Mouse (Mus musculus) stomach, embryonic 16.5 days (tissue): Measurements from ENCODE around the gene Tmem206. TPM values are rescaled to one million over a fixed set of nuclear protein-coding genes. Genes with fewer than 3 reads are reported as not detected.
A peak's percentile ranks its signal among the peaks of the same experiment; 100 is the strongest.

Experiments used
- ATAC-seq: fragments of 200-750 bp; cut with Nextera tagmentation; 2 replicates; pipeline ENCODE4 v1.8.0; 2017; ENCODE audit warnings: moderate number of reproducible peaks, moderate TSS enrichment; ENCODE audit not compliant: insufficient read depth, low FRiP score
- H3K27ac ChIP-seq: fragments of 300-500 bp; sonication (generic); 2 replicates; pipeline ENCODE4 v1.5.1; 2014; ENCODE audit warnings: low read length
- H3K27me3 ChIP-seq: fragments of 300-500 bp; sonication (generic); 2 replicates; pipeline ENCODE4 v1.6.1; 2014; ENCODE audit warnings: low read length, control low read depth, mixed read lengths; ENCODE audit not compliant: control insufficient read depth, insufficient read depth
- H3K36me3 ChIP-seq: fragments of 300-500 bp; sonication (generic); 2 replicates; pipeline ENCODE4 v1.6.1; 2014; ENCODE audit warnings: low read length; ENCODE audit not compliant: control insufficient read depth, insufficient read depth
- H3K4me1 ChIP-seq: fragments of 300-500 bp; sonication (generic); 2 replicates; pipeline ENCODE4 v1.6.1; 2014; ENCODE audit warnings: low read length, control low read depth, mixed read lengths; ENCODE audit not compliant: control insufficient read depth, insufficient read depth
- H3K4me2 ChIP-seq: fragments of 300-500 bp; sonication (generic); 2 replicates; pipeline ENCODE4 v1.6.1; 2014; ENCODE audit warnings: low read depth, low read length, mixed read lengths
- H3K4me3 ChIP-seq: fragments of 300-500 bp; sonication (generic); replicated peaks from 2 replicates; pipeline ENCODE4 v1.5.1; 2014; ENCODE audit warnings: mild to moderate bottlenecking, low read length
- H3K9ac ChIP-seq: fragments of 300-500 bp; sonication (generic); 2 replicates; pipeline ENCODE4 v1.6.1; 2014; ENCODE audit warnings: low read length
- H3K9me3 ChIP-seq: fragments of 300-500 bp; sonication (generic); replicated peaks from 2 replicates; pipeline ENCODE4 v1.6.1; 2016; ENCODE audit warnings: low read length, control low read depth; ENCODE audit not compliant: control insufficient read depth
- WGBS: fragments of 180-500 bp; shearing (Covaris S2); extraction: QIAGEN DNeasy Blood & Tissue Kit; methylation state at CpG from one replicate; pipeline ENCODE4 v1.1.7; 2014; 5-methylcytosine and 5-hydroxymethylcytosine counted together
- polyA plus RNA-seq: library from polyadenylated mRNA; unstranded; fragments of >200 nt; fragmentation: Nextera tagmentation; extraction: Ambion mirVana; gene quantifications from 2 replicates; pipeline ENCODE4 v1.2.1, GENCODE M21; 2015

Gene Tmem206
- polyA plus RNA-seq: 18.2 and 18.3 TPM in 2 replicates

GRCm38 (mm10) chr1:191325726-191326232, at the start of gene Tmem206:
TSS of gene Tmem206 (plus strand) at chr1:191325912.
- H3K4me2 ChIP-seq: peak within 1 kb of the TSS; percentile 88
- H3K36me3 ChIP-seq: no peaks in the 10 kb centered on the region
- peak within 1 kb of the TSS; percentile 77 for H3K4me3 ChIP-seq
- peak within 1 kb of the TSS; percentile 68; the same call in 1 of the 2 replicates for H3K27ac ChIP-seq
- 0% methylated on average over 42 of the region's 42 CpGs for WGBS
- peak within 1 kb of the TSS; percentile 85 for H3K9ac ChIP-seq
- peaks cover 18% of the 10 kb centered on the region for H3K4me1 ChIP-seq
- ATAC-seq: peak; percentile 93
- H3K27me3 ChIP-seq: no peaks in the 10 kb centered on the region
- H3K9me3 ChIP-seq: no peaks in the 10 kb centered on the region

GRCm38 (mm10) chr1:191276181-191276580, 49.5 kb upstream of the Tmem206 start:
- H3K27me3 ChIP-seq: no peaks in the 10 kb centered on the region
- no peak overlapping the region for H3K4me2 ChIP-seq
- H3K9me3 ChIP-seq: no peaks in the 10 kb centered on the region
- ATAC-seq: no peak
- no peaks in the 10 kb centered on the region for H3K36me3 ChIP-seq
- 91% methylated on average over 6 of the region's 7 CpGs for WGBS
- no peak overlapping the region for H3K27ac ChIP-seq
- 0 out of 2 replicates have a peak, but pooled peaks cover 7% of the 10 kb centered on the region for H3K4me1 ChIP-seq
- H3K4me3 ChIP-seq: no peak overlapping the region
- no peak overlapping the region for H3K9ac ChIP-seq

- Histone ChIP-seq H3K36me3 (no peaks in the 10 kb centered on the region), H3K27ac (peak overlapping the region; percentile 48; the same call in 1 of the 2 replicates), H3K9me3 (no peaks in the 10 kb centered on the region), H3K9ac (no peak overlapping the region), H3K4me2 (no peak overlapping the region), H3K27me3 (no peaks in the 10 kb centered on the region), H3K4me1 (0 out of 2 replicates have a peak, but pooled peaks cover 7% of the 10 kb centered on the region), H3K4me3 (no peak overlapping the region)
- WGBS: 51% methylated on average over 14 of the region's 14 CpGs
- peak; percentile 81; the same call in 1 of the 2 replicates for ATAC-seq
Measured at GRCm38 (mm10) chr1:191277549-191278059, 48.1 kb upstream of the Tmem206 start.

- H3K27ac ChIP-seq: peak overlapping the region; percentile 48; the same call in 1 of the 2 replicates
Measured at GRCm38 (mm10) chr1:191278324-191278723, 47.4 kb upstream of the Tmem206 start.

DNA sequence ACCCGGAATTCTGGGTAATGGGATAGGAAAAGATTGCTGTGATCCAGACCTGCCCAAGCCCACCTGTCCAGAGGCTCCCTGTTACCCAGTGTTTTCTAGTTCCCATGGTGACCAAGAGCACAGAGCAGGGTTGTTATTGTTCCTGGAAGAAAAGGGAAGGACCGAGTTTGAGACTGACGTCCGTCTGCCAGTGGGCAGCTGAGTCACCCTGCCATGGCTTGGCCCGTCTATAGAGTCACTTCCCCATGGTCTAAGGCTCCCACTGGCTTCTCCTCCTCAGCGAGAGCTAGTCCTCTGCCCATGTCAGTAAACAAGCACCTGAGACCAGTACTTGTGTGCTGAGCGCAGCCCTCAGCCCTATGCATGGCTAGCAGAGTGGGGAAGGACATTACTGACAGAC, 44.5 kb upstream of the Tmem206 start:
- H3K27ac ChIP-seq: no peak overlapping the region
- no peak overlapping the region for H3K4me2 ChIP-seq
- no peak overlapping the region for H3K9ac ChIP-seq
- H3K9me3 ChIP-seq: no peaks in the 10 kb centered on the region
- no peak for ATAC-seq
- no peaks in the 10 kb centered on the region for H3K27me3 ChIP-seq
- 52% methylated on average over 7 of the region's 7 CpGs for WGBS
- H3K36me3 ChIP-seq: no peaks in the 10 kb centered on the region
- 0 out of 2 replicates have a peak, but pooled peaks cover 9% of the 10 kb centered on the region for H3K4me1 ChIP-seq
- no peak overlapping the region for H3K4me3 ChIP-seq

More at GRCm38 (mm10) chr1:191278324-191278723, 47.4 kb upstream of the Tmem206 start:
- no peaks in the 10 kb centered on the region for H3K27me3 ChIP-seq
- no peak overlapping the region for H3K4me2 ChIP-seq
- H3K9ac ChIP-seq: no peak overlapping the region
- no peaks in the 10 kb centered on the region for H3K36me3 ChIP-seq
- H3K4me3 ChIP-seq: no peak overlapping the region
- no peaks in the 10 kb centered on the region for H3K9me3 ChIP-seq
- ATAC-seq: no peak
- 0 out of 2 replicates have a peak, but pooled peaks cover 7% of the 10 kb centered on the region for H3K4me1 ChIP-seq
- WGBS: 83% methylated on average over 4 of the region's 4 CpGs

- no peak overlapping the region for H3K4me2 ChIP-seq
- 74% methylated on average over 1 of the region's 1 CpGs for WGBS
- no peak overlapping the region for H3K27ac ChIP-seq
- H3K9ac ChIP-seq: no peak overlapping the region
- no peaks in the 10 kb centered on the region for H3K27me3 ChIP-seq
- H3K4me1 ChIP-seq: 0 out of 2 replicates have a peak, but pooled peaks cover 9% of the 10 kb centered on the region
- H3K4me3 ChIP-seq: no peak overlapping the region
- no peak for ATAC-seq
- no peaks in the 10 kb centered on the region for H3K36me3 ChIP-seq
- no peaks in the 10 kb centered on the region for H3K9me3 ChIP-seq
Measured at GRCm38 (mm10) chr1:191282319-191282718, 43.4 kb upstream of the Tmem206 start.

DNA sequence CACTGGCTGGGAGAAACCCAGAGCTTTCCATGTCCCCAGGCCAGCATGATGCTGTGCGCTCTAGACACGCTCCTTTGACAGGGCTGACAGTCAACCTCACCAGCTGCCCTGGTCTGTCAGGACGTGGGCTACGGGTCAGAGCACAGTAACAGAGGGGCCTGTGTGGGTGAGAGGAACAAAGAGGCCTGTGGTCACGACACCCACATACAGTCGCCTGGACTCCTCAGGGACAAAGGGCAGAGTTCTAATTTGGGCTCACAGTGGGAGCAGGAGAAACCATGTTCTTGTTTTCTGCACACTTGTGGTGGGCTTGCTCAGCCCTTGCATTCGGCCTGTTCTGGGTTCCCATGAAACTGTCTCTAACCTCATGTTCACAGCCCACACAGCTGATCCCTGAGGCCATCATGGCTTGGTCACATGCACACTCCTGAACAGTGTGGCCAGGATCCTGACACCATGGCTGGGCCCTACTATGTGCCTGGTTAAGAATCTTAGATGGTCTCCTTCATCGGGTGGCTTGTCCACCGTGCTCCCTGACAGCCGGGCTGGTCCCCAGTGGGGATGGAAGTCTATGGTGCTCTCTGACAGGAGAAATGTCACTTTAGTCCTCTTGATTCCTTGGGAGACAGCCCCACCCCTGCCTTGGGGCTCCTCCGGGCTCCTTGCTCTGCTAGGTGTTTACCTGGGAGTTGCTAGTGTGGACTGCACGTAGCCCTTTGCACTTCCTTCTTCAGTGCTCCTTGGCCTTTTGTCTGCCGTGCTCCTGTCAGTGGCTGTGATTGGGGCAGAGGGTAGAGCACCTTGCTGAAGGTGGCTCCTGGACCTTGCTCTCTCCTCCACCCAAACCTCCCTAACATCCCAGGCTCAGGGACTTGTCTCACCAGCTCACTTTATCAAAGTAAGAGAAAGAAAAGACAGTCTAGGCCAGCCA, 42.3 kb upstream of the Tmem206 start:
- Histone ChIP-seq H3K9me3 (no peaks in the 10 kb centered on the region), H3K4me3 (no peak overlapping the region), H3K36me3 (no peaks in the 10 kb centered on the region), H3K27me3 (no peaks in the 10 kb centered on the region), H3K4me1 (0 out of 2 replicates have a peak, but pooled peaks cover 2% of the 10 kb centered on the region), H3K9ac (no peak overlapping the region), H3K4me2 (no peak overlapping the region), H3K27ac (peak overlapping the region; percentile 77)
- WGBS: 67% methylated on average over 13 of the region's 13 CpGs
- ATAC-seq: peak; percentile 90

GRCm38 (mm10) chr1:191284502-191284901, 41.2 kb upstream of the Tmem206 start:
- H3K9me3 ChIP-seq: no peaks in the 10 kb centered on the region
- no peaks in the 10 kb centered on the region for H3K27me3 ChIP-seq
- H3K9ac ChIP-seq: no peak overlapping the region
- WGBS: 78% methylated on average over 8 of the region's 8 CpGs
- no peaks in the 10 kb centered on the region for H3K36me3 ChIP-seq
- no peak for ATAC-seq
- no peak overlapping the region for H3K4me3 ChIP-seq
- H3K4me1 ChIP-seq: 0 out of 2 replicates have a peak, but pooled peaks cover 2% of the 10 kb centered on the region
- no peak overlapping the region for H3K27ac ChIP-seq
- no peak overlapping the region for H3K4me2 ChIP-seq

GRCm38 (mm10) chr1:191288762-191289161, 37.0 kb upstream of the Tmem206 start:
- no peak overlapping the region for H3K27ac ChIP-seq
- no peak overlapping the region for H3K4me3 ChIP-seq
- no peaks in the 10 kb centered on the region for H3K36me3 ChIP-seq
- ATAC-seq: no peak
- H3K27me3 ChIP-seq: no peaks in the 10 kb centered on the region
- no peak overlapping the region for H3K9ac ChIP-seq
- 34% methylated on average over 8 of the region's 8 CpGs for WGBS
- H3K4me2 ChIP-seq: no peak overlapping the region
- no peaks in the 10 kb centered on the region for H3K9me3 ChIP-seq
- 0 out of 2 replicates have a peak, but pooled peaks cover 2% of the 10 kb centered on the region for H3K4me1 ChIP-seq
